Mouse (Mus musculus): ENCODE measurements around the gene Lhpp. TPM values are rescaled to one million over a fixed set of nuclear protein-coding genes. Genes with fewer than 3 reads are reported as not detected.

The Lhpp gene
- polyA plus RNA-seq, 1 experiment = 21.0 TPM

DNA sequence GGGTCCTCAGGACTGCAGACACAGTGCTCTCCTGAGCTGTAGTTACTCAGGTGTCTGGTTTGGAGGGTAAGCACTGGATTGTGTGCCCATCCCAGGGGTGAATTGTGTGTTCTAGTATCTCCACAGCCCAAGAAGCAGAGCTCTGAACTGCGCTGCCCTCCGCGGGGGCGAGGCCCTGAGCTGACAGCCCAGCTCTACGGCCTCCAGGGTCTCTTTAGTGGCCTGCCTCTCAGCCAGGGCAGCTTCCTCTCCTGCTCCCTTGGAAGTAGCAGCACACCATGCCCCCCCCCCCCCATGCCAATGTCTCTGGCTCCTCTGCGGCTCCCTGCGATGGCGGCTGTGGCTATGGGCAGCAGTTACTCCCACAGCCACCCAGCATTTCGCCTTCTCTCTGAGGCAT, 101.1 kb downstream of the Lhpp start:
- no peak for DNase-seq (ENCODE audit: low spot score)

GRCm38 (mm10) chr7:132712044-132712708, 101.7 kb downstream of the Lhpp start:
- no peak for DNase-seq (ENCODE audit: low spot score)

DNA sequence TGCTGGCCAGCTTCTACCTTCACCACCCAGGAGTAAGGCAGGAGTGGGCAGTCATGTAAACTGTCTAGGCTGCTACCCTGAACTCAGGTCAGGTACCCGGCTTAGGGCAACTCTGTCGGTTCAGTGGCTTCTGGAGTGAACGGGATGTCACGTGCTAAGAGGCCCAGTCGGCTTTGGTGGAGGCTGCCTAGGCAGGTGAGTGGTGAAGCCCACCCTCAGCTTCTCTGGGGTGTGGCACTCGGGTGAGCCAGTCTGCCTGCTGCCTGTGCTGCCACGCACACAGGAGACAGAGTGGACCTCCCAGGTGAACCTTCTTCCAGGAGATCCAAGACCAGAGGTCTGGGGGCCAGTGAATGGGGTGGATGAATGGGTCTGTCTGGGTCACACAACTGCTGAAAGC, 102.5 kb downstream of the Lhpp start:
- DNase-seq (ENCODE audit: low spot score) = no peak

DNA sequence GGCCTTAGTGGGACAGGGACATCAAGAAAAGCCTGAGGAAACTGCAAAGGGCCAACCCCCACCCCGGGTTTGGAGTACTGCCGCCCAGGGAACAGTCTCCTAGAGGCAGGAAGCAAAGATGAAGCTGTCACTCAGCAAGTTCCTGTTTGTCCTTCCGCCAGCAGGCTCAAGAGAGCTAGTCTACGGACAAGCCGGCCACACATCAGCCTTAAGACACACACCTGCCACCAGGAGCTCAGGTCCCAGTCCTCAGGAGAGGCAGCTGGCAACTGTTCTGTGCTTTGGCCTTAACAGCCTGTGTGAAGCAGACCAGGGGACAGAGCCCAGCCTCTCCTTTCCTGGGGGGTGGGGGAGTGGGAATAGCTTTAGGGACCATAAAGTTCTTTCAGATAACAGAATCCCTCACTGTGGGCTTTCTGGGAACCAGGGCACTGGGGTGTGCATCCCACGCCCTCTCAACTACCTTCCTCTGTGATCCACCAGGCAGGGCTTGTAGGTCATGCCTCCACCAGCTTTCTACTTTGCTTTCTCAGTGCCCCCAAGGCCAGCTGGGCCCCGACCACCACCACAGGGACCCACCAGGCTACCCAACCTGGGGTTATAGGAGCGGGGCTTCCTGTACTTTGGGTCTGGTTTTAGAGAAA, 103.2 kb downstream of the Lhpp start:
- DNase-seq (ENCODE audit: low spot score) = no peak

GRCm38 (mm10) chr7:132714236-132714923, 103.9 kb downstream of the Lhpp start:
- no peak for DNase-seq (ENCODE audit: low spot score)

GRCm38 (mm10) chr7:132715259-132715658, 104.8 kb downstream of the Lhpp start:
- DNase-seq (ENCODE audit: low spot score) = no peak

GRCm38 (mm10) chr7:132719570-132719969, 109.1 kb downstream of the Lhpp start:
- no peak for DNase-seq (ENCODE audit: low spot score)

GRCm38 (mm10) chr7:132720562-132720961, 110.1 kb downstream of the Lhpp start:
- no peak for DNase-seq (ENCODE audit: low spot score)

- DNase-seq (ENCODE audit: low spot score) = no peak
These were observed 112.2 kb downstream of the Lhpp start for GRCm38 (mm10) chr7:132722401-132723370.

DNA sequence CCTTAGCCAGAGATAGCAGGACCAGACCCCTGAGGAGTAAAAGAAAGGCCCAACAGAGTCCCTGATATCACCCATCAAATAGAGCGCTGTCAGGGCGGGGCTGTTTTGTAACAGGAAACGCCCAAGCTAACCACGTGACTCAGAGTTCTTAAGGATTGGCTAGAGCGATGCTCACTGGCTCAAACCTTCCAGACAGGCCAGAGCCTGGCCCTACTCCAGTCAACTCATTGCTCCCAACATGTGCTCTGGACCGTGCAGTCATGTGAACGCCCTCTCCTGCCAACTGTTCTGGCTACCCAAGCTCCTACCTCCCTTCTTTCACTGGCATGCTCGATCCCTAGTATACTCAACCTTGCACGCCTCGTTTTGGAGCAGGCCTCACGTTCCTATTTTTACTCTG, 113.5 kb downstream of the Lhpp start:
- DNase-seq (ENCODE audit: low spot score) = no peak

GRCm38 (mm10) chr7:132724501-132725062, 114.1 kb downstream of the Lhpp start:
- DNase-seq (ENCODE audit: low spot score) = no peak

DNA sequence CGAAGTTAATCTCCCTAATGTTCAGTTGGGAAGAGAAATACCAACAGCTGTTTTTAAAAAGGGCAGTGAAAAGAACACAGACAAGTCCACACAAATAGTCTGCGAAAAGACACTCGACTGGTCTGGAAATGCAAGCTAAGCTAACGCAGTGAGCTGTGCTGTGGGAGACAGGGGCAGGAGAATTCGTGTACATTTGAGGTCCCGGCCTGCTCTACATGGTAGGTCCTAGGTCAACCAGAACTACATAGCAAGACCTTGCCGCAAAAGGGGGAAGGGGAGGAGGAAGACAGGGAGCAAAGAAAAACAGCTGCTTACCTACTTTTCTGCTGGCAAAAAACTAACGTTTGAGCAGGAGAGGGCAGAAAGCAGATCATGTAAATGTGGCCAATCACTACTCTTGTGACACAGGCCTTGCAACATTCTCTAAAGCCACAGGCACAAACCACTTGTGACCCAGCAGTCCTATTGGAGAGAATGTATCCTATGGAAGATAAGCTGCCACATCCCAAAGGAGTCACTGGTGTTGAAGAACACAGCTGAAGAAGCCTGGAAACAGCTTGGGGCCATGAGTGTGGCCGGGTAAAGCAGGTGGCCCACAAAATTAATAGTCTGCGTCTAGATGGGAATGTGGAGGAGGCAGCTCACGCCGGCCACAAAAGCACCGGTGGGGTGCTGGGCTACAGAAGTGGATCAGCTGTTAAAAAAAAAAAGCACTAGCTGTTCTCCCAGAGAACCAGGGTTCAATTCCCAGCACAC, 115.8 kb downstream of the Lhpp start:
- no peak for DNase-seq (ENCODE audit: low spot score)

- peak; percentile 51 for DNase-seq (ENCODE audit: low spot score)
These were observed 118.8 kb downstream of the Lhpp start for GRCm38 (mm10) chr7:132729093-132729831.

DNA sequence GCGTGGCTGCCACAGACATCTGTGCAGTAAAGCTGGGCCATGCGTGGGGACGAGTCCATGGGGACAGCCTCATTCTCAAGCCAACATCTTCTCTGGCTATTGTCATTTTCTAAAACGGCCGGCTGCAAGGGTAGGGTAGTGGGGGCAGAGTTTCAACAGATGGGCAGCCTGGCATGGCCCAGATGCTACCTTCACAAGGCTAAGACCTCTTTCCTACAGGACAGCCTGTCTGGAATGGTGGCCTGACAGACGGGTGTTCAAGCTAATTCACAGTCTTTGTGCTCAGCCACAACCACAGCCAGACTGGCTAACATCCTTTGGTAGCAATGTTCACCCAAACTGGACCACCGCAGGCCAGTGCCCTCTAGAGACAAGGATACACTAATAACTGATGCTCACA, 120.1 kb downstream of the Lhpp start:
- DNase-seq (ENCODE audit: low spot score) = no peak

DNA sequence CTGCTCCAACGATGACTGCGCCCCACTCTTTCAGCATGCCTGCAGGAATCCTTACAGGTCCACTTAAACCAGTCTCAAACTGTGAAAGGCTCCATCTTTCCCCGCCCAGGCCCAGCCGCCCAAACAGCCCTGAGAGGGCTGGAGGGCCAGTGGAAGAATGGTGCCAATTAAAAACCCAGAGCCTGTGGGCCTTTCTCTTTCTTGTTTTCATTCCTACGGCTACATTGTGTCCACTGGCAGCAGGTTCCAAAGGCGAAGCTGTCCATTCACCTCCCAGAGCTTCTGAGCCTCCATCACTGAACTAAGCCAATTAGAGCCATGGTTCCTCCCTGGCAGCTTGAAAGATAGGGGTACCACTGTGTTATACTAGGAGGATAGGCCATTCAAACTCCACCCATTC, 121.1 kb downstream of the Lhpp start:
- no peak for DNase-seq (ENCODE audit: low spot score)

- no peak for DNase-seq (ENCODE audit: low spot score)
These were observed 121.8 kb downstream of the Lhpp start for GRCm38 (mm10) chr7:132732136-132732789.

DNA sequence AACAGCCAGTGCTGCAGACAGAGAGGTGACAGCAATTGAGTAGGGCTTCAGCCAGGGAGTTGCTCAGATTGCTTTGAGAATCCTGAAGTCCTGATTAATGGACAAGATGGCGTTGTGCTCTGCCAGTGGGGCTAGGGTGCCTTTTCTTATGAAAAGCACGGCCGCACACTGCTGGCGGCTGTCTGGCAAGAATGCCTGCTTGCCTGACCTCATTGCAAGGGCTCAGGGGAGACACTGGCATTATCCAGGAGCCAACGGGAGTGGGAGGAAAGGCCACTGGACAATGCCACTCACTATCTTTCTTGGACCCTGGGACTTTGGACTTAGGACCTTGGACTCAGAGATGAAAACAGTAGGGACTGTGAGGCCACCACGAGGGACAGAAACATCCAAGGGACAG, 123.1 kb downstream of the Lhpp start:
- no peak for DNase-seq (ENCODE audit: low spot score)

DNA sequence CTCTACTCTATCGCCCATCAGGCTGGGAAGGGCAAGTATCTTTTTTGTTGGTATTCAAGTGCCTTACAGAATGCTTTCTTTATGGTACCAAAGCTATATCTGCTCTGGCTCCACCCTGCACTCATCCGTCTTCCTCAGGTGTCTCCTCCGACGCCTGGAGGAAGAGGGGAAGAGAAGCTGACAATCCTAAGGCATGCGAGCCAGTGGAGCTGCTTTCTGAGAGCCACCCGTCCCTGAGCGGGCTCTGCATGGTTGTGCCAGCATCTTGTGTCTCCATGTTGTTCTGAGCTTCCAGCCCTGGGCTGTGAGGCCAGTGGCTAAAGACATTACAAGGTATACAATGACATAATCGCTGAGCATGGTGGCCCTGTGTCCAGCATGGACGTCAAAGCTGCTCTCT, 123.8 kb downstream of the Lhpp start:
- no peak for DNase-seq (ENCODE audit: low spot score)

GRCm38 (mm10) chr7:132735145-132735544, 124.7 kb downstream of the Lhpp start:
- DNase-seq (ENCODE audit: low spot score) = no peak

All from urinary bladder, adult 2 months (tissue).